Mouse (Mus musculus): Measurements from ENCODE around the gene Gm4881. TPM values are rescaled to one million over a fixed set of nuclear protein-coding genes. Genes with fewer than 3 reads are reported as not detected.

Gm4881 gene
- polyA plus RNA-seq, 1 experiment from 2014 or later = not detected

DNA sequence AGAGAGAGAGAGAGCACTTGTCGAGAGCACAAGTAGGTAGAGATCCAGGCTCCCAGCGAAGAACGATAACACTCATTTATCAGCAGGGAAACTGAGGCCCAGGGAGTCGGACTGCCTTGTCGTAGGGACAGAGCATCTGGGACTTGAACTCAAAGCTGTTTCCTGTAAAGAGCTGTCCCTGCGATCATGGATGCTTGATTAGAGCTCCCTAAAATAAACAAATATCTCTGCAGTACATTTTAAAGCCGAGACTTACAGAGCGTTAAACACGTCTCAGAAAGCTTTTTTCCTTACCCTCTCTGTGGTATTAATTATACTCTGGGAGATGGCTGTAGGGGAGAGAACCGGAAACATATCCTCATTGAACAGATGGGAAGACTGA is 40.9 kb downstream of the Gm4881 start:
- Histone ChIP-seq H3K9ac (ENCODE audit: low read depth, low read length) (peak overlapping the region; percentile 71), H3K27me3 (replicated peaks; ENCODE audit: control insufficient read depth, insufficient read depth, low read length) (no peaks in the 10 kb centered on the region)
- 14% methylated on average over 10 of the region's 10 CpGs for WGBS

DNA sequence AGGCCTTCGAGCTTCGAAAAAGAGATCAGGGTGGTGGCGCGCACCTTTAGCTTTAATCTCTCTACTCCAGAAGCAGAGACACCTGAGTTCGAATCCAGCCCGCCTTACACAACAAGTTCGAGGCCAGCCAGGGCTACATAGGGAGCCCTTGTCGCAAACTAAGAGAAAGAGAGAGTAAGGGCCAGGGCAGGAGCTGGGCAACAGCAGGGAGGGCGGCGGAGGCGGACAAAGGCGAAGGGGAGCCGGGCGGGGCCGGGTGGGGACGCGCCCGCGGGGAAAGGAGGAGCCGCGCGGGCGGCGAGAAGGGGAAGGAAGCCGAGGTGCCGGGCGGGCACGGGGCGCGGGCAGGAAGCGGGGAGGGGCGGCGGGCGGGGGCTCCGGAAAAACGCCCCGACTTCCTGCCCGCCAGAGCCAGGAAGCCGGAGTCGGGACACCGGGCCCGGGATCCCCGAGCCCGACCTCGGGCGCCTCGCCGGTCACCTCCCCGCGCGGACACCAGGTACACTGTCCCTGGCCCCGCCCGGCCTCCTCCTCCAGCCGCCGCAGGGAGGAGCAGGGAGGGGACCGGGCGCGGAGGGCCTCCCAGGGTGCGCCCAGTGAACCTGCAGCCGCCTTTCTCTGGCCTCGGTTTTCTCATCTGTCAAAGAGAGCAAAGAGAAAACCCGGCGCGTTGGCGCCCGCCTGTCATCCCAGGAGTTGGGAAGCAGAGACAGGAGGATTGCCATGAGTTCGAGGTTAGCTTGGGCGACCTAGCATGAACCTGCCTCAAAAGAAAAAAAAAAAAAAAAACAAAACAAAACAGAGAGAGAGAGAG is 41.5 kb downstream of the Gm4881 start, which contains the start of gene Arhgef1:
Gene Arhgef1, plus strand, starts transcription at position 283 of the 814 bp plus-strand sequence.
- peak; percentile 54 for ATAC-seq
- H3K4me1 ChIP-seq (replicated peaks; ENCODE audit: control insufficient read depth, insufficient read depth, low read length) = no peaks in the 10 kb centered on the region
- TF ChIP-seq CTCF (IDR thresholded peaks at IDR 0.05; ENCODE audit: low read depth) = no peak
- H3K27ac ChIP-seq (ENCODE audit: low read depth, low read length) = peak within 1 kb of the TSS; percentile 85
- H3K4me3 ChIP-seq (ENCODE audit: low read depth, low read length) = peak within 1 kb of the TSS; percentile 53
- H3K9ac ChIP-seq (ENCODE audit: low read depth, low read length) = peak within 1 kb of the TSS; percentile 71
- 4% methylated on average over 58 of the region's 68 CpGs for WGBS
- peaks cover 2% of the 10 kb centered on the region; the same call in 1 of the 2 replicates for H3K36me3 ChIP-seq (ENCODE audit: control insufficient read depth, insufficient read depth)
- H3K9me3 ChIP-seq (ENCODE audit: control insufficient read depth) = no peaks in the 10 kb centered on the region
- peak within 1 kb of the TSS; percentile 75 for H3K4me2 ChIP-seq (replicated peaks; ENCODE audit: low read depth)
- H3K27me3 ChIP-seq (replicated peaks; ENCODE audit: control insufficient read depth, insufficient read depth, low read length) = no peaks in the 10 kb centered on the region

More for the DNA sequence above, 40.9 kb downstream of the Gm4881 start:
- no peak for TF ChIP-seq CTCF (IDR thresholded peaks at IDR 0.05; ENCODE audit: low read depth)
- Histone ChIP-seq H3K27ac (ENCODE audit: low read depth, low read length) (peak overlapping the region; percentile 85), H3K4me2 (replicated peaks; ENCODE audit: low read depth) (peak overlapping the region; percentile 75), H3K36me3 (ENCODE audit: control insufficient read depth, insufficient read depth) (peaks cover 8% of the 10 kb centered on the region), H3K9me3 (ENCODE audit: control insufficient read depth) (no peaks in the 10 kb centered on the region), H3K4me3 (ENCODE audit: low read depth, low read length) (peak overlapping the region; percentile 53), H3K4me1 (replicated peaks; ENCODE audit: control insufficient read depth, insufficient read depth, low read length) (no peaks in the 10 kb centered on the region)
- no peak for ATAC-seq

DNA sequence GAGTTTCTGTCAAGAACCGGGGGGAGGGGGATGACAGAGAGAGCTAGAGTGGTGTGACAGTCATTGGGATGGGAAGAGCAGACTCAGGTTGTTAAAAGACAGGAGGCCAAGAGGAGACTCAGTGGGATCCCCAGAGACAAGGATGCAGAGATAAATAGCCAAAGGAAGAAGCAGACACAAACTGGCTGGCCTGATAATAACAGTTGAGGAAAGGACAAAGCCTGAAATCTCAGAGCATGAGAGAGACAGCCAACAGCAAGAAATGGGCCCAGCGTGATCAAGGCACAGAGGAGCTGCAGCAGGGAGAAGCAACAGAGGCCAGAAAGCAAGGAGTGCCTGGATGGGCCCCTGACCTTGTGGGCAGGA is 42.0 kb downstream of the Gm4881 start:
- H3K9ac ChIP-seq (ENCODE audit: low read depth, low read length) = peak overlapping the region; percentile 71; the same call in 1 of the 2 replicates
- no peak for TF ChIP-seq CTCF (IDR thresholded peaks at IDR 0.05; ENCODE audit: low read depth)
- H3K4me3 ChIP-seq (ENCODE audit: low read depth, low read length) = peak overlapping the region; percentile 53
- ATAC-seq = no peak
- H3K9me3 ChIP-seq (ENCODE audit: control insufficient read depth) = no peaks in the 10 kb centered on the region
- no peaks in the 10 kb centered on the region for H3K36me3 ChIP-seq (ENCODE audit: control insufficient read depth, insufficient read depth)
- no peaks in the 10 kb centered on the region for H3K27me3 ChIP-seq (replicated peaks; ENCODE audit: control insufficient read depth, insufficient read depth, low read length)
- 48% methylated on average over 2 of the region's 2 CpGs for WGBS
- H3K4me2 ChIP-seq (replicated peaks; ENCODE audit: low read depth) = peak overlapping the region; percentile 75
- no peaks in the 10 kb centered on the region for H3K4me1 ChIP-seq (replicated peaks; ENCODE audit: control insufficient read depth, insufficient read depth, low read length)
- H3K27ac ChIP-seq (ENCODE audit: low read depth, low read length) = peak overlapping the region; percentile 85

DNA sequence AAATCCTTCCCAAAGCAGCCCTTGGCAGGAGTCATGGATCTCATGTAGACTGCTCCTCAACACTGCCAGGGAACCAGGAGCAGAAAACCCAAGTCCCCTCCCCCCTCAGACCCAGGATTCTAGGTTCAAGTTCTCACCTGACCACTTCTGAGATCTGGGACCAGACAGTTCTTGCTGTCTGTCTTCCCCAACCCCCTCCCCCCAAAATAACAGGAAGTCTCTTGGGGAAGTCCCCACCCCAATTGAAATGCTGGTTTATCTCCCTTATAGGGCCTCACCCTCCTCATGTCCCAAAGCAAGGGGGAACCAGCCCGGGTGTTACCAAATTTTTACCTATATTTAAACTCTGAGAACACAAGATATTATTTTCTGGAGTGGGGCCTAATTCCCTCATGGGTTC is 42.5 kb downstream of the Gm4881 start:
- WGBS = 47% methylated on average over 1 of the region's 1 CpGs
- Histone ChIP-seq H3K36me3 (ENCODE audit: control insufficient read depth, insufficient read depth) (no peaks in the 10 kb centered on the region), H3K9me3 (ENCODE audit: control insufficient read depth) (no peaks in the 10 kb centered on the region), H3K27ac (ENCODE audit: low read depth, low read length) (no peak overlapping the region), H3K4me3 (ENCODE audit: low read depth, low read length) (no peak overlapping the region), H3K27me3 (replicated peaks; ENCODE audit: control insufficient read depth, insufficient read depth, low read length) (no peaks in the 10 kb centered on the region), H3K9ac (ENCODE audit: low read depth, low read length) (no peak overlapping the region), H3K4me1 (replicated peaks; ENCODE audit: control insufficient read depth, insufficient read depth, low read length) (no peaks in the 10 kb centered on the region), H3K4me2 (replicated peaks; ENCODE audit: low read depth) (peak overlapping the region; percentile 75; the same call in 1 of the 2 replicates)
- no peak for TF ChIP-seq CTCF (IDR thresholded peaks at IDR 0.05; ENCODE audit: low read depth)
- no peak for ATAC-seq

DNA sequence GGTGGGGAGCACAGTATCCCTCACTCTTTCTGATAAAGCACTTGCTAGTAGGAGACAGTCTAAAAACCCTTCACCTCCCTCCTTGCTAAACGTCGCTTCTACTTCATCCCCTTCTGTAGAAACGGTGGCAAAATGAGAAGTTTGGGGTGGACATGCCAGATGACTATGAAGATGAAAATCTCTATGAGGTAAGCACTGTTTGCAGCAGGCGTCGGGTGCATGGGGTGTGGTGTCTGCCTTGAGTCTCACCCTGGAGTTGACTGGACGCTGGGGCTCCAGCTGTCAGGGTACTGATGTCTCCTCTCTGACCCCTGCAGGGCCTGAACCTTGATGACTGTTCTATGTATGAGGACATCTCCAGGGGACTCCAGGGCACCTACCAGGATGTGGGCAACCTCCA is 43.2 kb downstream of the Gm4881 start:
- WGBS = 56% methylated on average over 6 of the region's 6 CpGs
- TF ChIP-seq CTCF (IDR thresholded peaks at IDR 0.05; ENCODE audit: low read depth) = no peak
- no peaks in the 10 kb centered on the region for H3K4me1 ChIP-seq (replicated peaks; ENCODE audit: control insufficient read depth, insufficient read depth, low read length)
- no peaks in the 10 kb centered on the region for H3K9me3 ChIP-seq (ENCODE audit: control insufficient read depth)
- H3K9ac ChIP-seq (ENCODE audit: low read depth, low read length) = no peak overlapping the region
- no peak overlapping the region for H3K4me2 ChIP-seq (replicated peaks; ENCODE audit: low read depth)
- no peaks in the 10 kb centered on the region for H3K36me3 ChIP-seq (ENCODE audit: control insufficient read depth, insufficient read depth)
- H3K27ac ChIP-seq (ENCODE audit: low read depth, low read length) = no peak overlapping the region
- no peaks in the 10 kb centered on the region for H3K27me3 ChIP-seq (replicated peaks; ENCODE audit: control insufficient read depth, insufficient read depth, low read length)
- no peak for ATAC-seq
- H3K4me3 ChIP-seq (ENCODE audit: low read depth, low read length) = no peak overlapping the region

DNA sequence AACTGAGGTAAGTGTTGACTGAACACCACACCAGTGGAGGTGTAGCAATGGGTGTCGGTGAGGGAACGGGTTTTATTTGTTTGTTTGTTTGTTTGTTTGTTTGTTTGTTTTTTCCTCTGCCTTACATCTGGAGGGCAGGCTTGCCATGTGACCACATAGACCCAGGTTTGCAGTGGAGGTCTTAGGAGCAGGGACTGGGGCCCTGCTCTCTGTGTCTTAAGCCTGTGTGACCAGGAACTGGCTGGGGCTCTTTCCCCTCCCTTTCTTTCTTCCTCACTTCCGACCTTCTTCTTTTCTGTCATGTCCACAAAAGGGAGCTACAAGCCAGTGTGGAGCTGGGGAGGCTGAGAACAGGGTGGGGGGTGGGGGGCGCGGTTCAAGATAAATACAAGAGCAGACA is 46.3 kb downstream of the Gm4881 start:
- H3K9me3 ChIP-seq (ENCODE audit: control insufficient read depth) = no peaks in the 10 kb centered on the region
- ATAC-seq = no peak
- H3K27me3 ChIP-seq (replicated peaks; ENCODE audit: control insufficient read depth, insufficient read depth, low read length) = no peaks in the 10 kb centered on the region
- no peak for TF ChIP-seq CTCF (IDR thresholded peaks at IDR 0.05; ENCODE audit: low read depth)
- H3K9ac ChIP-seq (ENCODE audit: low read depth, low read length) = no peak overlapping the region
- no peaks in the 10 kb centered on the region for H3K4me1 ChIP-seq (replicated peaks; ENCODE audit: control insufficient read depth, insufficient read depth, low read length)
- H3K4me3 ChIP-seq (ENCODE audit: low read depth, low read length) = no peak overlapping the region
- WGBS = 66% methylated on average over 5 of the region's 5 CpGs
- no peaks in the 10 kb centered on the region for H3K36me3 ChIP-seq (ENCODE audit: control insufficient read depth, insufficient read depth)
- H3K27ac ChIP-seq (ENCODE audit: low read depth, low read length) = no peak overlapping the region
- no peak overlapping the region for H3K4me2 ChIP-seq (replicated peaks; ENCODE audit: low read depth)
